Mouse (Mus musculus): ENCODE measurements around the gene Cox6b1. TPM values are rescaled to one million over a fixed set of nuclear protein-coding genes. Genes with fewer than 3 reads are reported as not detected.

Gene Cox6b1
- total and polyA plus RNA-seq, 2 experiments from 2014 or later = 352 to 1,552 TPM

DNA sequence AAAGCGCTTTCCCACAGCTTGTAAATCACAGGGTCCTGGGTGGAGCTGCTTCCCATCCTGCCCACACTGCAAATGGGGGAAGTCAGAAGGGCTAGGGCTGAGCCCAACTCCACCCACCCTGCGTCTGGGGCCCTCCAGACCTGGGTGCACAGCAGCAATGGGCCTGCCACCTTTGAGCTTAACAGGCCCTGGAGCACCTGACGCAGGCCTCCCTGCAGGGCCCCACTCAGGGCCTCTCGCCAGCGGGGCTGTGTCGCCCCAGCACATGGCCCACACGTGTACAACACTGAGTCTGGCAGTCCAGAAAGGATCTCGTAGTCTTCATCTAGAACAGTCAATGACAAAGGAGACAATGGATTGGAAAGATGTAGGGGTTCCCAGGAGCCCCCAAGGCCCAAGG, 46.0 kb downstream of the Cox6b1 start:
- Histone ChIP-seq H3K9ac (replicated peaks; ENCODE audit: low read length) (no peak overlapping the region), H3K27ac (no peak overlapping the region), H3K9me3 (ENCODE audit: low read length) (no peaks in the 10 kb centered on the region), H3K36me3 (ENCODE audit: insufficient read depth, low read length) (peaks cover 90% of the 10 kb centered on the region), H3K4me2 (ENCODE audit: low read depth, low read length) (no peak overlapping the region), H3K4me1 (ENCODE audit: insufficient read depth, low read length) (no peaks in the 10 kb centered on the region), H3K4me3 (ENCODE audit: low read length) (no peak overlapping the region), H3K27me3 (ENCODE audit: insufficient read depth, low read length) (no peaks in the 10 kb centered on the region)
- DNase-seq (ENCODE audit: low spot score) = no peak
- 94% methylated on average over 8 of the region's 8 CpGs for WGBS
- ATAC-seq = no peak
- no peak for TF ChIP-seq CTCF (IDR thresholded peaks at IDR 0.05; ENCODE audit: low read depth)

DNA sequence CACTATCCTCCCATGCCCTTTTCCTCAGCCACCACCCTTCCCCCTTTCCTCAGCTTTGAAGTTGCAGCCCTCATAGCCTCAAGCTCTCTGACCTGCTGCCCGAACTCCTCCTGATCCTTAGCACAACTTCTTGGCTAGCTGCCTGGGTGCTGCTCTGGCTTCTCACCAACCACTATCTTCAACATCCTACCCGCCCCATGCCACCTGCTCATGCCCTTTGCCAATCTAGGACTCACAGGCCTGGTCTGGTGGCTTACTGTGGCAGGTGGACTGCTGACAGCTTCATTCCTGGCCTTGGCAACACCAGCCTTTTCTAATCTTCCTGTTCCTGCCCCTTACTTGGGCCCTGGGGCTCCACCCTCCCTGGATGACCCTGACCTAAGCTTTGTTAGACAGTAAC, 53.0 kb downstream of the Cox6b1 start:
- DNase-seq (ENCODE audit: low spot score) (peak; percentile 20), ATAC-seq (no peak)
- H3K9ac ChIP-seq (replicated peaks; ENCODE audit: low read length) = no peak overlapping the region
- WGBS = 65% methylated on average over 2 of the region's 2 CpGs
- no peak overlapping the region for H3K27ac ChIP-seq
- H3K4me2 ChIP-seq (ENCODE audit: low read depth, low read length) = no peak overlapping the region
- no peak for TF ChIP-seq CTCF (IDR thresholded peaks at IDR 0.05; ENCODE audit: low read depth)
- H3K4me3 ChIP-seq (ENCODE audit: low read length) = no peak overlapping the region
- H3K36me3 ChIP-seq (ENCODE audit: insufficient read depth, low read length) = peaks cover 90% of the 10 kb centered on the region
- no peaks in the 10 kb centered on the region for H3K9me3 ChIP-seq (ENCODE audit: low read length)
- H3K4me1 ChIP-seq (ENCODE audit: insufficient read depth, low read length) = no peaks in the 10 kb centered on the region
- no peaks in the 10 kb centered on the region for H3K27me3 ChIP-seq (ENCODE audit: insufficient read depth, low read length)

DNA sequence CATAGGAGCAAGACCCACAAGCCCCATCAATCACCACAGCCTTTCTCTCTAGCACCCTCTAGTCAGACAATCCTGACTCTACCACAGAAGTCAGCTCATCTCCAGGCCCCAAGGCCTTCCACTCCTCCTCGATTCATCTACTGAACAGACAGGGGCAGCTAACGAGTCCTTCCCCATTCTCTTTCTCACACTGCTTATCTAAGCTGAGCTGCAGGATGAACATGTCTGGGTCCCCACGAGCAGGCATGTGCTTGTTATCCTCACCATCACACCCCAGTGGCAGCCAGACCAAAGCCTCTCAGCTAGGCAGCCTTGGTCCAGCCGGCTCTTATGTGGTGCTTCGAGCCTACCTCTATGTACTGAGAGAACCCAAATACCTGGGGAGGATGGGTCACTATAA, 53.6 kb downstream of the Cox6b1 start:
- TF ChIP-seq CTCF (IDR thresholded peaks at IDR 0.05; ENCODE audit: low read depth) = no peak
- no peak overlapping the region for H3K4me2 ChIP-seq (ENCODE audit: low read depth, low read length)
- H3K4me3 ChIP-seq (ENCODE audit: low read length) = no peak overlapping the region
- no peaks in the 10 kb centered on the region for H3K27me3 ChIP-seq (ENCODE audit: insufficient read depth, low read length)
- no peaks in the 10 kb centered on the region for H3K4me1 ChIP-seq (ENCODE audit: insufficient read depth, low read length)
- H3K36me3 ChIP-seq (ENCODE audit: insufficient read depth, low read length) = peaks cover 88% of the 10 kb centered on the region
- DNase-seq (ENCODE audit: low spot score) = no peak
- H3K9me3 ChIP-seq (ENCODE audit: low read length) = no peaks in the 10 kb centered on the region
- H3K27ac ChIP-seq = no peak overlapping the region
- WGBS = 79% methylated on average over 5 of the region's 5 CpGs
- ATAC-seq = no peak
- H3K9ac ChIP-seq (replicated peaks; ENCODE audit: low read length) = no peak overlapping the region

DNA sequence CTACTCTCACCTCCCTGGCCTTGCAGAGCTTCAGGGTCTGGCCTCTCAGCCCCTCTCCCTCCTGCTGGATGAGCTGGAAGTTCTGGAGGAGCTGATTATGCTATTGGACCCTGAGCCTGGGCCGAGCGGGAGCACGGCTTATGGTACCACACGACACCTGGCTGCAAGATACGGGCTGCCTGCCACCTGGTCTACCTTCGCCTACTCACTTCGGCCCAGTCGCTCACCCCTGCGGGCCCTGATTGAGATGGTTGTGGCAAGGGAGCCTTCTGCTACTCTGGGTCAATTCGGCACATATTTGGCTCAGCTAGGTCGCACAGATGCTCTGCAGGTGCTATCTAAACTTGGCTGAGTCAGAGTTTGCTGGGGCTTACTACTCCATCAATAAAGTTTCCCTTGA, 58.4 kb downstream of the Cox6b1 start:
- no peak overlapping the region for H3K27ac ChIP-seq
- peaks cover 61% of the 10 kb centered on the region for H3K36me3 ChIP-seq (ENCODE audit: insufficient read depth, low read length)
- no peak overlapping the region for H3K4me2 ChIP-seq (ENCODE audit: low read depth, low read length)
- WGBS = 88% methylated on average over 11 of the region's 11 CpGs
- H3K9ac ChIP-seq (replicated peaks; ENCODE audit: low read length) = no peak overlapping the region
- H3K4me1 ChIP-seq (ENCODE audit: insufficient read depth, low read length) = no peaks in the 10 kb centered on the region
- DNase-seq (ENCODE audit: low spot score) (no peak), ATAC-seq (no peak)
- no peaks in the 10 kb centered on the region for H3K27me3 ChIP-seq (ENCODE audit: insufficient read depth, low read length)
- no peak overlapping the region for H3K4me3 ChIP-seq (ENCODE audit: low read length)
- H3K9me3 ChIP-seq (ENCODE audit: low read length) = no peaks in the 10 kb centered on the region
- TF ChIP-seq CTCF (IDR thresholded peaks at IDR 0.05; ENCODE audit: low read depth) = no peak

Small RNA genes lying within 50 kb of the gene (microRNA-seq; reads per million reads assigned to microRNA genes)
- gene Mir3569 = 0.36 to 0.71 reads per million in 2 experiments

Other genes with a start within 250 kb of the Cox6b1 start
Only the 30 nearest of the 32 such genes appear.
- 37.3 and 59.9 TPM in 2 replicates for gene Tyrobp, start 212.4 kb downstream of the Cox6b1 start, total RNA-seq (2014; rRNA removed)
- 50.3 and 56.1 TPM in 2 replicates for gene Tyrobp, start 212.4 kb downstream of the Cox6b1 start, polyA plus RNA-seq (2015; fragmentation: Nextera tagmentation; extraction: Ambion mirVana)
- not detected in 2 replicates for gene Hcst, start 206.3 kb downstream of the Cox6b1 start, total RNA-seq (2014; rRNA removed)
- 0.84 and 1.0 TPM in 2 replicates for gene Hcst, start 206.3 kb downstream of the Cox6b1 start, polyA plus RNA-seq (2015; fragmentation: Nextera tagmentation; extraction: Ambion mirVana)
- 1.9 and 3.7 TPM in 2 replicates for gene Nfkbid, start 204.4 kb downstream of the Cox6b1 start, total RNA-seq (2014; rRNA removed)
- gene Nfkbid, start 204.4 kb downstream of the Cox6b1 start, polyA plus RNA-seq (2015; fragmentation: Nextera tagmentation; extraction: Ambion mirVana) = 2.1 TPM in 2 replicates
- gene Aplp1, start 180.6 kb downstream of the Cox6b1 start, total RNA-seq (2014; rRNA removed) = 840 and 852 TPM in 2 replicates
- gene Aplp1, start 180.6 kb downstream of the Cox6b1 start, polyA plus RNA-seq (2015; fragmentation: Nextera tagmentation; extraction: Ambion mirVana) = 617 and 682 TPM in 2 replicates
- gene Kirrel2, start 168.5 kb downstream of the Cox6b1 start, total RNA-seq (2014; rRNA removed) = 10.7 and 14.7 TPM in 2 replicates
- gene Kirrel2, start 168.5 kb downstream of the Cox6b1 start, polyA plus RNA-seq (2015; fragmentation: Nextera tagmentation; extraction: Ambion mirVana) = 4.4 and 5.8 TPM in 2 replicates
- 2.3 and 2.4 TPM in 2 replicates for gene Nphs1, start 167.8 kb downstream of the Cox6b1 start, total RNA-seq (2014; rRNA removed)
- 0.50 and 1.0 TPM in 2 replicates for gene Nphs1, start 167.8 kb downstream of the Cox6b1 start, polyA plus RNA-seq (2015; fragmentation: Nextera tagmentation; extraction: Ambion mirVana)
- gene Prodh2, start 132.5 kb downstream of the Cox6b1 start, total RNA-seq (2014; rRNA removed) = not detected in 2 replicates
- 0.24 TPM in 1 of 2 replicates, not detected in the other for gene Prodh2, start 132.5 kb downstream of the Cox6b1 start, polyA plus RNA-seq (2015; fragmentation: Nextera tagmentation; extraction: Ambion mirVana)
- gene Arhgap33, start 91.1 kb downstream of the Cox6b1 start, total RNA-seq (2014; rRNA removed) = 55.7 and 59.7 TPM in 2 replicates
- gene Arhgap33, start 91.1 kb downstream of the Cox6b1 start, polyA plus RNA-seq (2015; fragmentation: Nextera tagmentation; extraction: Ambion mirVana) = 64.8 and 73.1 TPM in 2 replicates
- gene Hspb6, start 74.0 kb downstream of the Cox6b1 start, total RNA-seq (2014; rRNA removed) = 5.6 and 6.4 TPM in 2 replicates
- 15.8 and 16.3 TPM in 2 replicates for gene Hspb6, start 74.0 kb downstream of the Cox6b1 start, polyA plus RNA-seq (2015; fragmentation: Nextera tagmentation; extraction: Ambion mirVana)
- gene Proser3, start 73.9 kb downstream of the Cox6b1 start, total RNA-seq (2014; rRNA removed) = 13.1 and 14.0 TPM in 2 replicates
- gene Proser3, start 73.9 kb downstream of the Cox6b1 start, polyA plus RNA-seq (2015; fragmentation: Nextera tagmentation; extraction: Ambion mirVana) = 3.0 and 3.1 TPM in 2 replicates
- 14.3 and 21.0 TPM in 2 replicates for gene Lin37, start 66.3 kb downstream of the Cox6b1 start, total RNA-seq (2014; rRNA removed)
- gene Lin37, start 66.3 kb downstream of the Cox6b1 start, polyA plus RNA-seq (2015; fragmentation: Nextera tagmentation; extraction: Ambion mirVana) = 45.0 and 48.0 TPM in 2 replicates
- gene U2af1l4, start 62.9 kb downstream of the Cox6b1 start, total RNA-seq (2014; rRNA removed) = 41.7 and 53.4 TPM in 2 replicates
- 103 and 104 TPM in 2 replicates for gene U2af1l4, start 62.9 kb downstream of the Cox6b1 start, polyA plus RNA-seq (2015; fragmentation: Nextera tagmentation; extraction: Ambion mirVana)
- gene Gm49396, start 62.8 kb downstream of the Cox6b1 start, total RNA-seq (2014; rRNA removed) = 2.9 and 3.7 TPM in 2 replicates
- gene Gm49396, start 62.8 kb downstream of the Cox6b1 start, polyA plus RNA-seq (2015; fragmentation: Nextera tagmentation; extraction: Ambion mirVana) = 6.4 and 7.0 TPM in 2 replicates
- 72.0 and 90.4 TPM in 2 replicates for gene Psenen, start 62.5 kb downstream of the Cox6b1 start, total RNA-seq (2014; rRNA removed)
- gene Psenen, start 62.5 kb downstream of the Cox6b1 start, polyA plus RNA-seq (2015; fragmentation: Nextera tagmentation; extraction: Ambion mirVana) = 154 and 155 TPM in 2 replicates
- 5.6 TPM in 1 of 2 replicates, not detected in the other for gene Igflr1, start 60.7 kb downstream of the Cox6b1 start, total RNA-seq (2014; rRNA removed)
- 2.6 and 3.4 TPM in 2 replicates for gene Igflr1, start 60.7 kb downstream of the Cox6b1 start, polyA plus RNA-seq (2015; fragmentation: Nextera tagmentation; extraction: Ambion mirVana)
- 27.1 and 36.7 TPM in 2 replicates for gene Kmt2b, start 37.4 kb downstream of the Cox6b1 start, total RNA-seq (2014; rRNA removed)
- gene Kmt2b, start 37.4 kb downstream of the Cox6b1 start, polyA plus RNA-seq (2015; fragmentation: Nextera tagmentation; extraction: Ambion mirVana) = 6.7 and 7.1 TPM in 2 replicates
- not detected in 2 replicates for gene Zbtb32, start 27.2 kb downstream of the Cox6b1 start, total RNA-seq (2014; rRNA removed)
- gene Zbtb32, start 27.2 kb downstream of the Cox6b1 start, polyA plus RNA-seq (2015; fragmentation: Nextera tagmentation; extraction: Ambion mirVana) = 0.18 and 0.23 TPM in 2 replicates
- 0.14 and 0.99 TPM in 2 replicates for gene Upk1a, start 13.3 kb downstream of the Cox6b1 start, total RNA-seq (2014; rRNA removed)
- 0.62 and 0.99 TPM in 2 replicates for gene Upk1a, start 13.3 kb downstream of the Cox6b1 start, polyA plus RNA-seq (2015; fragmentation: Nextera tagmentation; extraction: Ambion mirVana)
- not detected in 2 replicates for gene Etv2, start 9.7 kb upstream of the Cox6b1 start, total RNA-seq (2014; rRNA removed)
- not detected in 2 replicates for gene Etv2, start 9.7 kb upstream of the Cox6b1 start, polyA plus RNA-seq (2015; fragmentation: Nextera tagmentation; extraction: Ambion mirVana)
- gene Rbm42, start 24.2 kb upstream of the Cox6b1 start, total RNA-seq (2014; rRNA removed) = 162 and 169 TPM in 2 replicates
- gene Rbm42, start 24.2 kb upstream of the Cox6b1 start, polyA plus RNA-seq (2015; fragmentation: Nextera tagmentation; extraction: Ambion mirVana) = 116 and 118 TPM in 2 replicates
- 22.2 and 24.1 TPM in 2 replicates for gene Haus5, start 38.8 kb upstream of the Cox6b1 start, total RNA-seq (2014; rRNA removed)
- gene Haus5, start 38.8 kb upstream of the Cox6b1 start, polyA plus RNA-seq (2015; fragmentation: Nextera tagmentation; extraction: Ambion mirVana) = 19.9 and 25.8 TPM in 2 replicates
- gene Pmis2, start 45.5 kb upstream of the Cox6b1 start, total RNA-seq (2014; rRNA removed) = not detected in 2 replicates
- gene Pmis2, start 45.5 kb upstream of the Cox6b1 start, polyA plus RNA-seq (2015; fragmentation: Nextera tagmentation; extraction: Ambion mirVana) = not detected in 2 replicates
- gene 2200002J24Rik, start 72.8 kb upstream of the Cox6b1 start, total RNA-seq (2014; rRNA removed) = not detected in 2 replicates
- 0.55 TPM in 1 of 2 replicates, not detected in the other for gene 2200002J24Rik, start 72.8 kb upstream of the Cox6b1 start, polyA plus RNA-seq (2015; fragmentation: Nextera tagmentation; extraction: Ambion mirVana)
- gene Atp4a, start 86.1 kb upstream of the Cox6b1 start, total RNA-seq (2014; rRNA removed) = 2.0 and 5.3 TPM in 2 replicates
- gene Atp4a, start 86.1 kb upstream of the Cox6b1 start, polyA plus RNA-seq (2015; fragmentation: Nextera tagmentation; extraction: Ambion mirVana) = 4.2 and 6.0 TPM in 2 replicates
- gene Tmem147, start 103.4 kb upstream of the Cox6b1 start, total RNA-seq (2014; rRNA removed) = 195 and 238 TPM in 2 replicates
- 338 and 342 TPM in 2 replicates for gene Tmem147, start 103.4 kb upstream of the Cox6b1 start, polyA plus RNA-seq (2015; fragmentation: Nextera tagmentation; extraction: Ambion mirVana)
- not detected in 2 replicates for gene Gapdhs, start 117.5 kb upstream of the Cox6b1 start, total RNA-seq (2014; rRNA removed)
- 0.32 and 0.69 TPM in 2 replicates for gene Gapdhs, start 117.5 kb upstream of the Cox6b1 start, polyA plus RNA-seq (2015; fragmentation: Nextera tagmentation; extraction: Ambion mirVana)
- 0.84 and 4.2 TPM in 2 replicates for gene Sbsn, start 125.3 kb upstream of the Cox6b1 start, total RNA-seq (2014; rRNA removed)
- gene Sbsn, start 125.3 kb upstream of the Cox6b1 start, polyA plus RNA-seq (2015; fragmentation: Nextera tagmentation; extraction: Ambion mirVana) = 2.9 and 3.0 TPM in 2 replicates
- 1.4 and 2.1 TPM in 2 replicates for gene Dmkn, start 137.6 kb upstream of the Cox6b1 start, total RNA-seq (2014; rRNA removed)
- gene Dmkn, start 137.6 kb upstream of the Cox6b1 start, polyA plus RNA-seq (2015; fragmentation: Nextera tagmentation; extraction: Ambion mirVana) = 3.9 and 5.8 TPM in 2 replicates
- gene Krtdap, start 161.7 kb upstream of the Cox6b1 start, total RNA-seq (2014; rRNA removed) = not detected in 2 replicates
- gene Krtdap, start 161.7 kb upstream of the Cox6b1 start, polyA plus RNA-seq (2015; fragmentation: Nextera tagmentation; extraction: Ambion mirVana) = 0.66 and 1.8 TPM in 2 replicates
- 0.16 TPM in 1 of 2 replicates, not detected in the other for gene Ffar2, start 197.6 kb upstream of the Cox6b1 start, total RNA-seq (2014; rRNA removed)
- gene Ffar2, start 197.6 kb upstream of the Cox6b1 start, polyA plus RNA-seq (2015; fragmentation: Nextera tagmentation; extraction: Ambion mirVana) = 0.19 and 0.23 TPM in 2 replicates